Mouse (Mus musculus) heart, adult 2 months (tissue): ENCODE measurements at regions not wholly inside any gene's neighbourhood (a gene's known extent, or its start where the extent isn't known, plus 50 kb on each side); places are given as distances from the start of the nearest gene placed in this dataset.

Experiments
- DNase-seq, 2 experiments: peaks; one replicate each; pipeline ENCODE4 v3.0.0; 2021
- H3K27ac ChIP-seq: fragments of 200-600 bp; 2 replicates; pipeline ENCODE4 v1.8.1; 2022
- H3K27me3 ChIP-seq: fragments of 200-500 bp; 2 replicates; pipeline ENCODE4 v1.6.1; 2012; ENCODE audit warnings: mild to moderate bottlenecking, low read length, inconsistent platforms, mixed read lengths; ENCODE audit not compliant: control insufficient read depth, insufficient read depth
- H3K36me3 ChIP-seq: fragments of 200-500 bp; 2 replicates; pipeline ENCODE4 v1.6.1; 2012; ENCODE audit warnings: low read length, inconsistent platforms; ENCODE audit not compliant: control insufficient read depth, insufficient read depth
- H3K4me1 ChIP-seq: fragments of 200-500 bp; 2 replicates; pipeline ENCODE4 v1.6.1; 2011; ENCODE audit warnings: low read length; ENCODE audit not compliant: control insufficient read depth, insufficient read depth
- H3K4me3 ChIP-seq: fragments of 200-600 bp; 2 replicates; pipeline ENCODE4 v1.8.1; 2022
- H3K79me2 ChIP-seq: fragments of 200-500 bp; replicated peaks from 2 replicates; pipeline ENCODE4 v1.6.1; 2012; ENCODE audit warnings: mild to moderate bottlenecking, inconsistent platforms, low read length, moderate library complexity, mixed read lengths; ENCODE audit not compliant: control insufficient read depth, insufficient read depth
- H3K9ac ChIP-seq: fragments of 200-500 bp; 2 replicates; pipeline ENCODE4 v1.6.1; 2012; ENCODE audit warnings: low read depth, mild to moderate bottlenecking, control low read depth, inconsistent platforms, low read length, mixed read lengths
- CTCF ChIP-seq: fragments of 200-600 bp; IDR thresholded peaks from 2 replicates; pipeline ENCODE4 v1.8.1; 2022; ENCODE audit warnings: antibody characterized with exemption, mild to moderate bottlenecking, moderate library complexity
- EP300 ChIP-seq: fragments of 200-500 bp; IDR thresholded peaks from 2 replicates; pipeline ENCODE4 v1.6.1; 2011; ENCODE audit warnings: low read depth, low read length, control low read depth; ENCODE audit not compliant: insufficient read depth
- POLR2A ChIP-seq: fragments of 200-500 bp; IDR thresholded peaks from 2 replicates; pipeline ENCODE4 v1.6.1; 2011; ENCODE audit warnings: mild to moderate bottlenecking, low read depth, low read length, control low read depth; ENCODE audit not compliant: insufficient read depth
- WGBS: fragments of 180-500 bp; shearing (Covaris S2); methylation state at CpG from one replicate; pipeline ENCODE4 v1.1.7; 2018; 5-methylcytosine and 5-hydroxymethylcytosine counted together
- intact Hi-C: fragments of 180-260 bp; cut with DNase I; formaldehyde crosslinking; loops from one replicate; pipeline ENCODE4 v1.15.1; 2025
- microRNA-seq, 2 experiments: library from miRNA; unstranded; fragments of <30 nt; microRNA quantifications; one replicate each; pipeline ENCODE4 v1.2.0; 2021

DNA sequence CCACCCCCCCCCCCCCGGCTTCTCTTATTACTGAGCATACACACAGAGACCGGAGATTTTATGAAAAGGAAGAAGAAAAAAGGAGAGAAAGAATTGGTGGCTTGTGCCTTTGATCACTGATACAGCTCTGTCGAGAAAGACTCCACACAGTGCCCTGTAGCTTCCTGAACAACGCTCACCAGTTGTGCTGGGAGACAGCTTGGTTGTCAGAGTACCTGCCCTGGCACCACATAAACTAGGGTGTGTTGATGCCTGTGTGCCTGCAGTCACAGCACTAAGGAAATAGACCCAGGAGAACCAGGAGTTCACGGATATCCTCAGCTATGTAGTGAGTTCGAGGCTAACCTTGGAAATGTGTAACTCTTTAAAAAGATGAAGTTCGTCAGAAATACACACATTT lies 66.7 kb upstream of the Dapk1 start:
- no peak for DNase-seq
- 71% methylated on average over 7 of the region's 7 CpGs for WGBS
- intact Hi-C loops, result no loop called here
- no peaks in the 10 kb centered on the region for H3K4me1 ChIP-seq
- no peak for TF ChIP-seq POLR2A
- TF ChIP-seq CTCF, result no peak
- no peak for TF ChIP-seq EP300
- no peaks in the 10 kb centered on the region for H3K27me3 ChIP-seq
- no peaks in the 10 kb centered on the region for H3K36me3 ChIP-seq
- H3K79me2 ChIP-seq, result no peaks in the 10 kb centered on the region
- no peak overlapping the region for H3K4me3 ChIP-seq
- no peak overlapping the region for H3K27ac ChIP-seq
- H3K9ac ChIP-seq, result no peak overlapping the region

DNA sequence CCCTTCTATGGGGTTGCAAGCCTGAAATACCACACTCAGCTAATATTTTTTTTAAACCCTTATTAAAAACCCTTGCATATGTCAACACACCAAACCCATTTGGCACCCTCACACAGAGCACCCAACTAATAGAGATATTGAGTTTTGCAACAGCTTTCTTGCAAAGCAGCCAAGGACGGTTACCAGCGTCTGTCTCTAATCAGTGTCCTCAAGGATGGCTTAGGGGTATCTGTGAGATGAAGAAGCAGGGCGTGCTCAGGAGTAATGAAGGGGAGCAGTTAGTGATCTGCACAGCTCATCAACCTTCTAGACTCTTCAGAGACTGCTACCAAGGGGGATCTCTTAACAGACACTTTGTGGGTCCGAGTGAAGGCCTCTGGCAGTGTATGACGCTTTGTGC lies 65.0 kb upstream of the Dapk1 start:
- WGBS, result 86% methylated on average over 5 of the region's 5 CpGs

DNA sequence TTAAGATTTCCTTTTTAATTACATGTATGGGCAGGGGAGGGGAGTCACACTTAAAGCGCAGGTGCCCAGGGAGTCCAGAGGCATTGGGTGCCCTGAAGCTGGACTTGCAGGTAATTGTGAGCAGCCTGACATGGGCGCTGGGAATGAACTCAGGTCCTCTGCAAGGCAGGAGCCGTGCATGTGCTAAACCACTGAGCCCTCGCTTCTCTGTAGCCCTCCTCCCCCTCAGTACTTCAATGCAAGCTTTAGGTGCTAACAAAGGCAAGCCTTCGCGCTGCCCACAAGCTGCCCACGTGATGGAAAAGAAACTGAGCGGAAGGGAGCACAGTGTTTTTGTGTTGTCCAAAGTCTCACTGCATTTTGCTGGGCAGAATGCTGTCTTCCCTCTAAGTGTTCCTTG lies 63.6 kb upstream of the Dapk1 start:
- no peak overlapping the region for H3K27ac ChIP-seq
- 67% methylated on average over 8 of the region's 8 CpGs for WGBS
- DNase-seq, result no peak
- no peaks in the 10 kb centered on the region for H3K27me3 ChIP-seq
- H3K4me1 ChIP-seq, result no peaks in the 10 kb centered on the region
- TF ChIP-seq POLR2A (no peak), EP300 (no peak), CTCF (no peak)
- no peak overlapping the region for H3K4me3 ChIP-seq
- no peak overlapping the region for H3K9ac ChIP-seq
- H3K36me3 ChIP-seq, result no peaks in the 10 kb centered on the region
- intact Hi-C loops, result no loop called here
- no peaks in the 10 kb centered on the region for H3K79me2 ChIP-seq

More for the DNA sequence above, 65.0 kb upstream of the Dapk1 start:
- intact Hi-C loops, result no loop called here
- no peaks in the 10 kb centered on the region for H3K27me3 ChIP-seq
- H3K4me3 ChIP-seq, result no peak overlapping the region
- DNase-seq, result no peak
- no peaks in the 10 kb centered on the region for H3K79me2 ChIP-seq
- no peaks in the 10 kb centered on the region for H3K4me1 ChIP-seq
- no peak overlapping the region for H3K27ac ChIP-seq
- H3K9ac ChIP-seq, result no peak overlapping the region
- no peaks in the 10 kb centered on the region for H3K36me3 ChIP-seq
- TF ChIP-seq EP300 (no peak), POLR2A (no peak), CTCF (no peak)

DNA sequence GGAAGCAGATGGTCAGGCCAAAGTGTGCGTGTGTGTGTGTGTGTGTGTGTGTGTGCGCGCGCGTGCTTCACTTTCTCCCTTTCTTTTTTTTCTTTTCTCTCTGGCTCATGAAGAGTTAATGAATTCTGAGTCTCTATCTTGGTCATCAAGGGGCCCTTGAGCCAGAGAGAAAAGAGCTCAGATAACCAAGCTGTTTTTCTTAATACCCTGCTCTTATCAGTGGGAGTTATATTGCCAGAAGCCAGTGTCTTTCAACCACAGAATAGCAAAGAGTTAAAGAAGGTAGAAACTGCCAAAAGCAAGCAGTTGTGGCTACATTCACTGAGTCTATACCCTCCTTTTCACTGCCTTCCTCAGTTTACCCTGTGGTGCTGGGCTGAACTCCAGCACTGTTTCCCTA lies 60.6 kb upstream of the Dapk1 start:
- Histone ChIP-seq H3K79me2 (no peaks in the 10 kb centered on the region), H3K4me3 (no peak overlapping the region), H3K27me3 (no peaks in the 10 kb centered on the region), H3K9ac (no peak overlapping the region), H3K36me3 (no peaks in the 10 kb centered on the region), H3K27ac (no peak overlapping the region), H3K4me1 (no peaks in the 10 kb centered on the region)
- DNase-seq, result no peak
- TF ChIP-seq POLR2A (no peak), CTCF (no peak), EP300 (no peak)
- intact Hi-C loops, result no loop called here
- 94% methylated on average over 5 of the region's 5 CpGs for WGBS

DNA sequence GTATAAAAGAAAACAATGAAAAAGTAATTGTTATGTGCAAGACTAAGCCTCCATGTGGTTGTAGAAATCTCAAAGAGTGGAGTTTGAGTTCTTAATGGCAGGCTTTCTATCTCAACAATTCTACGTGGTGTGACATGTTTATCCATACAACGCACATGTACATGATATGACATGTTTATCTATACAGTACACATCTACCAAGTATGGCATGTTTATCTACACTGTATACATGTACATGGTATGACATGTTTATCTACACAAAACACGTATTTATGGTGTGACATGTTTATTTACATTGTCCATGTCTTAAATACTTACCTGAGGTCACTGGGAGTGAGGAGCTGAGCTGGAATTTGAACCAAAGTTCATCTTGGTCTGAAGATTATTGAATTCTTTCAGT lies 57.4 kb upstream of the Dapk1 start:
- Histone ChIP-seq H3K36me3 (no peaks in the 10 kb centered on the region), H3K27ac (no peak overlapping the region), H3K9ac (no peak overlapping the region), H3K4me3 (no peak overlapping the region), H3K27me3 (no peaks in the 10 kb centered on the region), H3K4me1 (no peaks in the 10 kb centered on the region), H3K79me2 (no peaks in the 10 kb centered on the region)
- intact Hi-C loops, result no loop called here
- no peak for DNase-seq
- no peak for TF ChIP-seq POLR2A
- TF ChIP-seq CTCF, result no peak
- TF ChIP-seq EP300, result no peak
- WGBS, result 88% methylated on average over 3 of the region's 3 CpGs

DNA sequence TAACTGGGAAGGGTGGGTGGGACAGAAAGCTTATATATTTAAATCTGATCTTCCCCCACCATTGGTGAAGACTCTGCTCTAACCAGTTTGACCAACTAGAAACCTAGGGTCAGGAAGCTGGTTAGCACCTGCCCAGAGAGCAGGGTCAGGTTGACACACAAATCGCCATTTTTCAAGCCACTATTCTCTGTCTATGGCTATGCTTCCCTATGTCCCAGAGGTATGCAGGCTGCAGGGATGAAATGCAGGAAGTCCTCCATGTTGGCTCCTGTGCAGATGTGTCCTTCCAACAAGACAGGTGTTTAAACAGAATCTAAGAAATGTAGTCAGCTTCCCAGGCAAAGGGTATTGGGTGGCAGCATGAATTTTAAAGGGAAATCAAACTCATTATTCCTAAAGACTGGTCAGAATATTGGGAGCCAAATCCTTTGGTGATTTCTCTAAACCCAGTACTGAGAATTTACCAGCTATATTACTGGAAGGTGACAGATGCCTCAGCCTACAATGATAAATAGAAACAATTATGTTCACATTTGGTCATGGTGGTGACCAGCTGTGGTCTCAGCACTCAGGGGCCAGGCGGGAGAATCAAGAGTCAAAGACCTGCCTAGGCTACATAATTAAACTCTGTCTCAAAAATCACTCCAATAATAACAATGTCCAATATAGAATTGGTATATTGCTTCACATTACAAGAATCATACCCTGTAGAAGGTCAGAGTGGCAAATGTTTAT lies 55.6 kb upstream of the Dapk1 start:
- H3K27me3 ChIP-seq, result no peaks in the 10 kb centered on the region
- H3K4me1 ChIP-seq, result no peaks in the 10 kb centered on the region
- H3K27ac ChIP-seq, result no peak overlapping the region
- no peak overlapping the region for H3K9ac ChIP-seq
- DNase-seq, result no peak
- no peaks in the 10 kb centered on the region for H3K36me3 ChIP-seq
- TF ChIP-seq POLR2A (no peak), EP300 (no peak), CTCF (no peak)
- WGBS, result 84% methylated on average over 2 of the region's 2 CpGs
- no peak overlapping the region for H3K4me3 ChIP-seq
- intact Hi-C loops, result no loop called here
- H3K79me2 ChIP-seq, result no peaks in the 10 kb centered on the region

Small RNA genes lying in the stretch of these regions (microRNA-seq; reads per million reads assigned to microRNA genes)
- gene Gm24999 (0 reads per million in 2 experiments), gene Gm25000 (0 reads per million in 2 experiments)
